Mouse (Mus musculus) embryonic facial prominence, embryonic 11.5 days (tissue): Measurements from ENCODE around the gene Krt82. TPM values are rescaled to one million over a fixed set of nuclear protein-coding genes. Genes with fewer than 3 reads are reported as not detected.
"Not testable (repeated sequence)": the region's sequence is repeated elsewhere in the genome, so short reads cannot be mapped to it uniquely, and the experiment has no call there.

Experiments
- ATAC-seq: fragments of 200-750 bp; cut with Nextera tagmentation; replicated peaks from 2 replicates; pipeline ENCODE4 v1.8.0; 2017; ENCODE audit warnings: low read depth; ENCODE audit not compliant: insufficient number of reproducible peaks, low FRiP score, low TSS enrichment
- DNase-seq: peaks from one replicate; pipeline ENCODE4 v3.0.0-alpha.2; 2015; ENCODE audit warnings: low spot score
- H3K27ac ChIP-seq: fragments of 300-500 bp; sonication (generic); replicated peaks from 2 replicates; pipeline ENCODE4 v1.5.1; 2014; ENCODE audit warnings: mild to moderate bottlenecking, low read depth, low read length, control low read depth
- H3K27me3 ChIP-seq: fragments of 300-500 bp; sonication (generic); 2 replicates; pipeline ENCODE4 v1.6.1; 2014; ENCODE audit warnings: mild to moderate bottlenecking, low read length, moderate library complexity, mixed read lengths; ENCODE audit not compliant: control insufficient read depth, insufficient read depth
- H3K36me3 ChIP-seq: fragments of 300-500 bp; sonication (generic); replicated peaks from 2 replicates; pipeline ENCODE4 v1.6.1; 2014; ENCODE audit warnings: low read depth, mild to moderate bottlenecking, low read length, moderate library complexity, mixed read lengths; ENCODE audit not compliant: control insufficient read depth, insufficient read depth
- H3K4me1 ChIP-seq: fragments of 300-500 bp; sonication (generic); 2 replicates; pipeline ENCODE4 v1.6.1; 2014; ENCODE audit warnings: low read length, mixed read lengths; ENCODE audit not compliant: control insufficient read depth, insufficient read depth
- H3K4me2 ChIP-seq: fragments of 300-500 bp; sonication (generic); 2 replicates; pipeline ENCODE4 v1.6.1; 2014; ENCODE audit warnings: low read depth, mild to moderate bottlenecking, control low read depth, low read length, moderate library complexity
- H3K4me3 ChIP-seq: fragments of 300-500 bp; sonication (generic); 2 replicates; pipeline ENCODE4 v1.5.1; 2014; ENCODE audit warnings: low read depth, low read length, control low read depth
- H3K9ac ChIP-seq: fragments of 300-500 bp; sonication (generic); replicated peaks from 2 replicates; pipeline ENCODE4 v1.6.1; 2014; ENCODE audit warnings: mild to moderate bottlenecking, control low read depth, low read length
- H3K9me3 ChIP-seq: fragments of 300-500 bp; sonication (generic); replicated peaks from 2 replicates; pipeline ENCODE4 v1.6.1; 2016; ENCODE audit warnings: mild to moderate bottlenecking, low read length, inconsistent platforms, mixed read lengths; ENCODE audit not compliant: control insufficient read depth
- WGBS: fragments of 180-500 bp; shearing (Covaris S2); extraction: QIAGEN DNeasy Blood & Tissue Kit; methylation state at CpG from one replicate; pipeline ENCODE4 v1.1.7; 2014; 5-methylcytosine and 5-hydroxymethylcytosine counted together
- polyA plus RNA-seq: library from polyadenylated mRNA; unstranded; fragments of >200 nt; fragmentation: Nextera tagmentation; extraction: Ambion mirVana; gene quantifications from 2 replicates; pipeline ENCODE4 v1.2.1, GENCODE M21; 2014

The Krt82 gene
- polyA plus RNA-seq, 1 experiment from 2014 or later, result not detected

GRCm38 (mm10) chr15:101537864-101538579 is 12.4 kb downstream of the Krt82 start:
- no peaks in the 10 kb centered on the region for H3K36me3 ChIP-seq
- no peak for ATAC-seq
- H3K4me3 ChIP-seq, result no peak overlapping the region
- no peaks in the 10 kb centered on the region for H3K9me3 ChIP-seq
- H3K9ac ChIP-seq, result no peak overlapping the region
- WGBS, result 35% methylated on average over 7 of the region's 7 CpGs
- no peak overlapping the region for H3K27ac ChIP-seq
- H3K27me3 ChIP-seq, result no peaks in the 10 kb centered on the region
- H3K4me1 ChIP-seq, result no peaks in the 10 kb centered on the region
- DNase-seq, result peak; percentile 22
- H3K4me2 ChIP-seq, result no peak overlapping the region

- DNase-seq, result no peak
- Histone ChIP-seq H3K36me3 (no peaks in the 10 kb centered on the region), H3K27me3 (no peaks in the 10 kb centered on the region), H3K9me3 (no peaks in the 10 kb centered on the region), H3K4me2 (no peak overlapping the region), H3K9ac (no peak overlapping the region), H3K4me3 (no peak overlapping the region), H3K27ac (no peak overlapping the region), H3K4me1 (no peaks in the 10 kb centered on the region)
- no peak; the same call in 1 of the 2 replicates for ATAC-seq
- WGBS, result 66% methylated on average over 9 of the region's 9 CpGs
Measured at GRCm38 (mm10) chr15:101536054-101536850, 14.2 kb downstream of the Krt82 start.

- H3K27ac ChIP-seq, result no peak within 1 kb of the TSS
- H3K4me1 ChIP-seq, result no peaks in the 10 kb centered on the region
- H3K4me3 ChIP-seq, result no peak within 1 kb of the TSS
- H3K9ac ChIP-seq, result no peak within 1 kb of the TSS
- no peaks in the 10 kb centered on the region for H3K9me3 ChIP-seq
- no peak within 1 kb of the TSS for H3K4me2 ChIP-seq
- ATAC-seq (no peak), DNase-seq (no peak)
- 87% methylated on average over 7 of the region's 7 CpGs for WGBS
- H3K27me3 ChIP-seq, result no peaks in the 10 kb centered on the region
- H3K36me3 ChIP-seq, result no peaks in the 10 kb centered on the region
Measured at GRCm38 (mm10) chr15:101532720-101533119, 17.7 kb downstream of the Krt82 start, which contains the start of gene Krt84. Gene Krt84, minus strand, starts transcription at chr15:101532820.

DNA sequence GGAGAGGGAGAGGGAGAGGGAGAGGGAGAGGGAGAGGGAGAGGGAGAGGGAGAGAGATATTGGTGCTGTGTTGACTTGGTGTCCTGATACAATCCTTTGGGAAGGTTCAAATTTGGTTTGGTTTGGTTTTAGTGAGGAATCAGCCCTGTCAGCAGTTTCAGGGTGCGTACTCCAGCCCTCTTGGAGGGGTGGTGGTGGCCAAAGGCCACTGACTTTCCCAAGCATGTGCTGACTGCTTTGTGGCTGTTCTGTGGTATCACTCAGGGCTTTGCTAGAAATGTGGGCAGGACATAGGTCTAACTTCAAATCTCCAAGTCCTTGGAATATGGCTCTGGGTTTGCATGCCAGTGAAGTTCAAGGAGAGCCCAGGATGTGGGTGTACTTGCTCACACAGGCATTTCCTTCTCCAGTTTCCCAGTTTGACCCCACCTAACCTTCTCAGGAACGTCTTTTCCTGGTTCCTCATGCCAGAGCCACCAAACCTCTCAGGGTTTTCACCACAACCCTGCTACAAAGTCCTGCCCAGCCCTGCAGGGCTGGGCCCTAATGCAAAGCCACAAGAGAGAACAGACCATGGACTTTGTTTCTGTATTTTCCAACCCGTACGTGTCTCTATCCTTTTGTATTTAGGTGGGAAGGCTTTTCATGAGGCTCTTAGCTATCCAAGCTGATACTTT is 27.8 kb downstream of the Krt82 start:
- no peak overlapping the region for H3K27ac ChIP-seq
- no peak for ATAC-seq
- H3K4me3 ChIP-seq, result no peak overlapping the region
- no peaks in the 10 kb centered on the region for H3K4me1 ChIP-seq
- DNase-seq, result no peak
- H3K36me3 ChIP-seq, result no peaks in the 10 kb centered on the region
- H3K9me3 ChIP-seq, result no peaks in the 10 kb centered on the region
- H3K9ac ChIP-seq, result no peak overlapping the region
- no peaks in the 10 kb centered on the region for H3K27me3 ChIP-seq
- 68% methylated on average over 4 of the region's 4 CpGs for WGBS
- H3K4me2 ChIP-seq, result no peak overlapping the region

- Histone ChIP-seq H3K4me3 (no peak overlapping the region), H3K9ac (no peak overlapping the region), H3K27ac (no peak overlapping the region), H3K36me3 (no peaks in the 10 kb centered on the region), H3K4me1 (no peaks in the 10 kb centered on the region), H3K4me2 (no peak overlapping the region), H3K9me3 (no peaks in the 10 kb centered on the region), H3K27me3 (no peaks in the 10 kb centered on the region)
- no peak for ATAC-seq
- 7% methylated on average over 2 of the region's 2 CpGs for WGBS
- DNase-seq, result peak; percentile 88
Measured at GRCm38 (mm10) chr15:101519792-101520191, 30.7 kb downstream of the Krt82 start.

GRCm38 (mm10) chr15:101517161-101517560 is 33.3 kb downstream of the Krt82 start, which contains the start of gene Gm49425:
Gene Gm49425, minus strand, starts transcription at chr15:101517261.
- ATAC-seq, H3K36me3 ChIP-seq, H3K27ac ChIP-seq, H3K9ac ChIP-seq, H3K4me2 ChIP-seq, H3K27me3 ChIP-seq, H3K4me3 ChIP-seq, H3K4me1 ChIP-seq, DNase-seq, H3K9me3 ChIP-seq: not testable (repeated sequence)
- 75% methylated on average over 2 of the region's 2 CpGs for WGBS

- ATAC-seq (no peak), DNase-seq (peak; percentile 8)
- Histone ChIP-seq H3K4me2 (no peak overlapping the region), H3K27ac (no peak overlapping the region), H3K9me3 (no peaks in the 10 kb centered on the region), H3K4me3 (no peak overlapping the region), H3K4me1 (no peaks in the 10 kb centered on the region), H3K36me3 (no peaks in the 10 kb centered on the region), H3K27me3 (no peaks in the 10 kb centered on the region), H3K9ac (no peak overlapping the region)
- WGBS, result 77% methylated on average over 9 of the region's 9 CpGs
Measured at GRCm38 (mm10) chr15:101508247-101508646, 42.2 kb downstream of the Krt82 start.
